Mouse (Mus musculus) liver, adult 2 months (tissue): Measurements from ENCODE around the gene Erich3.

Source experiments
- CTCF ChIP-seq: fragments of 200-500 bp; IDR thresholded peaks from 2 replicates; pipeline ENCODE4 v1.5.1; 2011; ENCODE audit warnings: low read depth, low read length, control low read depth
- POLR2A ChIP-seq: fragments of 200-500 bp; IDR thresholded peaks from 2 replicates; pipeline ENCODE4 v1.6.1; 2011; ENCODE audit warnings: low read length, control low read depth; ENCODE audit not compliant: insufficient read depth; ENCODE audit errors: extremely low read depth

- TF ChIP-seq POLR2A (no peak), CTCF (no peak)
Observed at GRCm38 (mm10) chr3:154704755-154705154, 41.1 kb downstream of the Erich3 start.
